Mouse (Mus musculus) midbrain, embryonic 15.5 days (tissue): ENCODE measurements around the gene Gtf2i. TPM values are rescaled to one million over a fixed set of nuclear protein-coding genes. Genes with fewer than 3 reads are reported as not detected.

Source experiments
- ATAC-seq: fragments of 200-750 bp; cut with Nextera tagmentation; replicated peaks from 2 replicates; pipeline ENCODE4 v1.8.0; 2017; ENCODE audit warnings: moderate TSS enrichment
- H3K27ac ChIP-seq: fragments of 300-500 bp; sonication (generic); 2 replicates; pipeline ENCODE4 v1.5.1; 2015; ENCODE audit warnings: mild to moderate bottlenecking, inconsistent platforms
- H3K27me3 ChIP-seq: fragments of 300-500 bp; sonication (generic); replicated peaks from 2 replicates; pipeline ENCODE4 v1.6.1; 2015; ENCODE audit warnings: inconsistent platforms
- H3K36me3 ChIP-seq: fragments of 300-500 bp; sonication (generic); replicated peaks from 2 replicates; pipeline ENCODE4 v1.6.1; 2015; ENCODE audit warnings: inconsistent platforms
- H3K4me1 ChIP-seq: fragments of 300-500 bp; sonication (generic); 2 replicates; pipeline ENCODE4 v1.6.1; 2015; ENCODE audit warnings: inconsistent platforms
- H3K4me2 ChIP-seq: fragments of 300-500 bp; sonication (generic); 2 replicates; pipeline ENCODE4 v1.6.1; 2015; ENCODE audit warnings: inconsistent platforms, mild to moderate bottlenecking, moderate library complexity
- H3K4me3 ChIP-seq: fragments of 300-500 bp; sonication (generic); 2 replicates; pipeline ENCODE4 v1.5.1; 2015; ENCODE audit warnings: mild to moderate bottlenecking, inconsistent platforms
- H3K9ac ChIP-seq: fragments of 300-500 bp; sonication (generic); 2 replicates; pipeline ENCODE4 v1.6.1; 2015; ENCODE audit warnings: mild to moderate bottlenecking, inconsistent platforms
- H3K9me3 ChIP-seq: fragments of 300-500 bp; sonication (generic); 2 replicates; pipeline ENCODE4 v1.6.1; 2016; ENCODE audit warnings: inconsistent platforms
- WGBS: fragments of 180-500 bp; shearing (Covaris S2); methylation state at CpG from one replicate; pipeline ENCODE4 v1.1.7; 2015; ENCODE audit warnings: mixed read lengths; 5-methylcytosine and 5-hydroxymethylcytosine counted together
- microRNA-seq: library from miRNA; unstranded; fragments of <30 nt; microRNA quantifications from one replicate; pipeline ENCODE4, GENCODE M21; 2016
- polyA plus RNA-seq: library from polyadenylated mRNA; unstranded; fragments of >200 nt; fragmentation: Nextera tagmentation; extraction: Ambion mirVana; gene quantifications from 2 replicates; pipeline ENCODE4 v1.2.1, GENCODE M21; 2015

The Gtf2i gene
- polyA plus RNA-seq, 1 experiment from 2014 or later: 149 TPM

DNA sequence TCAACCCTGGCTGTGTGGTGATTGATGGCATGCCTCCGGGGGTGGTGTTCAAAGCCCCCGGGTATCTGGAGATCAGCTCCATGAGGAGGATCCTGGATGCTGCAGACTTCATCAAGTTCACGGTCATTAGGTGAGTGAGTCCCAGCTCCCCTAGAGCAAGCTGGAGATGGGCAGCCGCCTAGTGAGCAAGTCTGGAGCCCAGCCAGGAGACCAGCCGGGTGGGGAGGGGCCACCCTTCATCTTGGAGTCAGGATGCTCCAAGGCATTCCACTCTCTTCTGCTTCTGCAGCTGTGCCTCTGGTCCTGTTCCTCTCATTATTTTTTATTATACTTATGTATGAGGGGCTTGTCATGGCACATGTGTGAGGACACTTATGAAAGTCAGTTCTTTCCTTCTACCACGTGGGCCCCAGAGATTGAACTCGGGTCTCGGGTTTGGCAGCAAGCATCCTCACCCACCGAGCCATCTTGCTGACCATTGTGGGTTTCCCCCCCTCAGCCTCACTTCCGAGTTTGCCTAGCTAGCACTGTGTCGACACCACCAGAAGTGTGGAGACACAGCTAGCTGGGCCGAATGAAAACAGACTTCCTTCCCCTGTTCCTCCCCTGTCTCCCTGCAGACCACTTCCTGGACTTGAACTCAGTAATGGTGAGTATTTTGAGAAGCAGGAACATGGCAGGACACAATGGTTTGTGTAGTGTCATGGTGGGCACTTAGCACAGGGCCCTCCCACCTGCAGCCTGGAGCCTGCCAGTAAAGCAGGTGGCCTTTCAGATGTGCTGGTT lies 100.3 kb downstream of the Gtf2i start:
- Histone ChIP-seq H3K9ac (no peak overlapping the region), H3K4me1 (no peaks in the 10 kb centered on the region), H3K9me3 (no peaks in the 10 kb centered on the region), H3K27ac (no peak overlapping the region), H3K36me3 (peaks cover 14% of the 10 kb centered on the region; the same call in 1 of the 2 replicates), H3K4me3 (no peak overlapping the region), H3K4me2 (no peak overlapping the region), H3K27me3 (no peaks in the 10 kb centered on the region)
- no peak for ATAC-seq
- 84% methylated on average over 12 of the region's 12 CpGs for WGBS

DNA sequence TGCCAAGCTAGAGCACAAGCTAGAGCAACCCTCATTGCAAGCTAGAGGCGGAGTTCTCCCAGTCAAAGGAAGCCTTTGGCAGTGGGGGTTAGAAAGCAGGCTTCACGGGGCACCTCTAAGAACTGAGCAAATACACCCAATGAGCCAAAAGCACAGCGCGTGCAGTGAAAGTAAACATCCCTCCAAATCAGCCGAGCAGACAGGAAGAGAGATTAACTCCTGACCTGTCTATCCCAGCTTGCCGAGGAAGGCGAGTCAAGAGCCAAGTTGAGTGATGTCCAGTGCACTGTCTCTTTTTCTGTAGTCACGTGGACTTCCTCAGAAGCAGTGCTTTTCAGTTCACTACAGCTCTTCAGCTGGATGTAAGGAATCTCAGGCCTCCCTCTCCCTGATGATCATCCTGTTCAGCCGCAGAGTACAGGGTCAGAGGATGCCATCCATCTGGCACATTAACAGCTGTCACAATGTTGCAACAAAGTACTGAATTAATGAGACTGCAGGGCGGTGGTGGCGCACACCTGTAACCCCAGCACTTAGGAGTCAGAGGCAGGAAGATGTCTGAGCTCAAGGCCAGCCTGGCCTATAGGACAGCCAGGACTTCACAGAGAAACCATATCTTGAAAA lies 104.5 kb downstream of the Gtf2i start:
- Histone ChIP-seq H3K4me1 (no peaks in the 10 kb centered on the region), H3K36me3 (peaks cover 6% of the 10 kb centered on the region; the same call in 1 of the 2 replicates), H3K4me2 (no peak overlapping the region), H3K9ac (no peak overlapping the region), H3K4me3 (no peak overlapping the region), H3K27me3 (no peaks in the 10 kb centered on the region), H3K9me3 (no peaks in the 10 kb centered on the region), H3K27ac (no peak overlapping the region)
- 69% methylated on average over 11 of the region's 11 CpGs for WGBS
- ATAC-seq: no peak

DNA sequence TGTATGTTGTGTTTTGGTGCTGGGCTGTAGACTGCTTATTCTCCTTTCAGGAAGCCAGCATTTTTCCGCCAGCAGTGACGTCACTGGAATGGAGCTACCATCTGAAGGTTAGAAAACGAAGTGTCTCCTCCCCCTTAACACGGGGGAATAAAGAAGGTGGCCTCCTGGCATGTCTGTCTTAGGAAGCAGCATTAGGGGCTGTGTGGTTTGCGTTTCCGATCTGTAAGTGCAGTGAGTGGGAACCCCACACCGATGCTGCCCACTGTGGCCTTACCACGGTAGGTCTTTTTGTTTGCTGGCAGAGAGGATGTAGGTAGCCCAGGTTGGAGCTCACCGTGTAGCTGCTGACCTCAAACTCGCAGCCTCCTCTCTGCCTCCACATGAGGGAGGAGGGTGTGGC lies 107.8 kb downstream of the Gtf2i start:
- Histone ChIP-seq H3K9ac (no peak overlapping the region), H3K4me2 (no peak overlapping the region), H3K4me1 (no peaks in the 10 kb centered on the region), H3K27me3 (no peaks in the 10 kb centered on the region), H3K27ac (no peak overlapping the region), H3K4me3 (no peak overlapping the region), H3K9me3 (no peaks in the 10 kb centered on the region), H3K36me3 (peaks cover 21% of the 10 kb centered on the region; the same call in 1 of the 2 replicates)
- ATAC-seq: no peak
- WGBS: 82% methylated on average over 10 of the region's 10 CpGs

DNA sequence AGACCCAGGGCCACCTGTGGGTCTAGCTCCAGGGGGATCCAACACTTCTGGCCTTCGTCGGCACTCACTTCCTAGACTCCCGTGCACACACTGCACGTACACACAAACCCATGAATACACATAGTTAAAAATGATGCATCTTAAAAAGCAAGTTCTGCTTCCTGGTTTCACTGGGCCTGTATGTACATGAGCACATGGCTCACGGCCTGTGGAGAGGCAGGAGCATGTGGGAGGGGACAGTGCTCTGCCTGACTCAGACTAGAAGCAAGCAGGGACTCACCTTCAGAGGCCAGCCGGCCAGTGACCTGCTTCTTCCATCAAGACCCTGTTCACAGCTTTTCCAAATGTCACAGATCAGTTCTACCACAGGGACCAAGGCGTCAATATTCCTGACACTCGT lies 120.9 kb downstream of the Gtf2i start:
- H3K4me3 ChIP-seq: no peak overlapping the region
- H3K36me3 ChIP-seq: peaks cover 9% of the 10 kb centered on the region
- ATAC-seq: no peak
- WGBS: 87% methylated on average over 8 of the region's 8 CpGs
- no peak overlapping the region for H3K4me2 ChIP-seq
- H3K27ac ChIP-seq: no peak overlapping the region
- no peaks in the 10 kb centered on the region for H3K9me3 ChIP-seq
- H3K4me1 ChIP-seq: no peaks in the 10 kb centered on the region
- H3K9ac ChIP-seq: no peak overlapping the region
- H3K27me3 ChIP-seq: no peaks in the 10 kb centered on the region

DNA sequence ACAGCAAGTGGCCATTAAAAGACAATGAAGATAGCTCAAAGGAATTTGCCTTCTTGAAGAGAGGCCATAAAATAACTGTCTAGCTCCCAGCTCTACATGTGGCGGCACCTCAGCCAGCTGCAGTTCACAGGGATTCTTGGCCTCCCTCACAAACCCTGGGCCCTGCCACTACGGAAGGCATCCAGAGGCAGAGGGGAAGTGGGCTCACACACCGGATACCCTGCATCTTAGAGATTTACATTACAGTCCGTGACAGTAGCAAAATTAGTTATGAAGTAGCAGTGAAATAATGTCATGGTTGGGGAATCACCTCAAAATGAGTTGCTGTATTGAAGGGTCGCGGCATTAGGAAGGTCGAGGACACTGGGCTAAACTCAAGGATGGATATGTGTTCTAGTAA lies 126.0 kb downstream of the Gtf2i start:
- no peak for ATAC-seq
- Histone ChIP-seq H3K4me2 (no peak overlapping the region), H3K36me3 (no peaks in the 10 kb centered on the region; the same call in 1 of the 2 replicates), H3K9ac (no peak overlapping the region), H3K27ac (no peak overlapping the region), H3K4me1 (peaks cover 1% of the 10 kb centered on the region), H3K4me3 (no peak overlapping the region), H3K27me3 (no peaks in the 10 kb centered on the region), H3K9me3 (no peaks in the 10 kb centered on the region)
- 88% methylated on average over 7 of the region's 7 CpGs for WGBS

Small RNA genes within 50 kb of the gene (microRNA-seq; reads per million reads assigned to microRNA genes)
- gene Mir3965: not detected

Other genes with a start within 250 kb of the Gtf2i start
- 31.7 and 33.1 TPM in 2 replicates for gene Castor2, start 215.0 kb downstream of the Gtf2i start, polyA plus RNA-seq
- gene Rcc1l, start 138.0 kb downstream of the Gtf2i start, polyA plus RNA-seq: 19.8 and 24.0 TPM in 2 replicates
- 16.3 and 17.9 TPM in 2 replicates for gene Gtf2ird2, start 130.7 kb downstream of the Gtf2i start, polyA plus RNA-seq
- gene Ncf1, start 85.1 kb downstream of the Gtf2i start, polyA plus RNA-seq: 3.3 and 3.4 TPM in 2 replicates
- gene Gtf2ird1, start 142.0 kb upstream of the Gtf2i start, polyA plus RNA-seq: 89.0 and 90.2 TPM in 2 replicates
- 16.1 and 16.9 TPM in 2 replicates for gene Clip2, start 237.7 kb upstream of the Gtf2i start, polyA plus RNA-seq
- gene Syna, start 245.4 kb upstream of the Gtf2i start, polyA plus RNA-seq: 0.64 and 0.98 TPM in 2 replicates